Mouse (Mus musculus): ENCODE results near the gene Sipa1l3.

Gene Sipa1l3

DNA sequence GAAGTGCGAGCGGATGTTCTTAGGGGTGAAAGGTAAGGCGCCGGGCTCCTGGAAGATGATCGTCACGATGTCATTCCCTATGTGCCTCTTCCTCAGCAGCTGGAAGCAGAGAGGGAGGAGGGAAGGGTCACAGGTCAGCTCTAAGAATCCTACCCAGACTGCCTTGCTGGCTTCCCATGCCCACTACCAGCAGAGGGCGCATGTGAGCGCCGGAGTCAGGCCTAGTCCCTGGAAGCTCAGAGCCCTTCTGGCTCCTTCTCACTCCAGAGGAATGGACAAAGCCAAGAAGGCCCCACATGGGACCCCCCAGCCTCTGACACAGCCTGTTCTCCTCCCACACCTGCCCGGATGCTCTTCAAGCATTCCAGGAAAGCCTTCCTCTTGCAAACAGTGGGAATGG lies 135.2 kb downstream of the Sipa1l3 start:
- peak; percentile 92 for DNase-seq (ENCODE audit: low read depth, low spot score)

DNA sequence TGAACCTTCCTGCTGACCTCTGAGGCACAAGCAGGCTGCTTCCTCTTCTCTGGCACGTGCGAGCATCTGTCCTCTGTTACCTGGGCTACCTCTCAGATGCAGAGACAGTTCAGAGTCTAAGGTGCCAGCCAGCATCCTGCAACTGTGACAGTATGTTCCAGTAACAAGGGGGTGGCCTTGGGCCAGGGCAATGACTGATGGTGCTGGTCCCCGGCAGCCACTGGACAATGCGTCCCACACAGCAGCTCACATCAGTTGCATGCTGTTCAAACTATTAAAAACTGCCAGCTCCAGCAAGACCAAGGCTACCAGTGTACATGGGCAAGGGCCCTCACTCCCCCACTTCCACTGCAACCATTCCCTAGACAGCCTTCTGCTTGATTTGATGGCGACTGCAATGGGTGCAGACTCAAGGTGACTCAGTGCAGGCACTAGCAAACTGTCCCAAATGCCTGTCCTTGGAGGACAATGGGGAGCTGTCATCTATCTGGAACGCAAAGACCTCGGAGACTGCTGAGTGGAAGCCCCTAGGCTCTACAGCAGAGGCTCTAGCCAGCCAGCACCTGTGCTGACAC lies 136.9 kb downstream of the Sipa1l3 start:
- no peak for DNase-seq (ENCODE audit: low read depth, low spot score)

DNA sequence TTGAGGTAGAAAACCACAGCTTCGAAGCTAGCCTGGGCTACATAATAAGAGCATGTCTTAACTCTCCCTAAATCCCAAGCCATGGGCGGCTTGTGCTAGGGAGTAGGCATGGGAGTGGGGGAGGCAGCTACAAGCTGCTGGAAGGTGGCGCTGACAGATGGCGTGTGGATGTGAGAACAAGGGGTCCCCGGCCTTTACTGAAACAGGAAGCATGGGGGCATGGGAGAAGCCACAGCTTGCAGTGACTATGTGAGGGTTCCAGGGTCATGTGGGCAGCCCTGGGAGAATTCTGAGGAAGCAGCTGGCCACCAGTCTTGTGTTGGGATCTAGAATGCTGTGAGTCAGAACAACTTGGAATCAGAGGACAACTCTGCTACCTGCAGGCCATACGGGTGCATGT lies 144.4 kb downstream of the Sipa1l3 start:
- no peak for DNase-seq (ENCODE audit: low read depth, low spot score)

DNA sequence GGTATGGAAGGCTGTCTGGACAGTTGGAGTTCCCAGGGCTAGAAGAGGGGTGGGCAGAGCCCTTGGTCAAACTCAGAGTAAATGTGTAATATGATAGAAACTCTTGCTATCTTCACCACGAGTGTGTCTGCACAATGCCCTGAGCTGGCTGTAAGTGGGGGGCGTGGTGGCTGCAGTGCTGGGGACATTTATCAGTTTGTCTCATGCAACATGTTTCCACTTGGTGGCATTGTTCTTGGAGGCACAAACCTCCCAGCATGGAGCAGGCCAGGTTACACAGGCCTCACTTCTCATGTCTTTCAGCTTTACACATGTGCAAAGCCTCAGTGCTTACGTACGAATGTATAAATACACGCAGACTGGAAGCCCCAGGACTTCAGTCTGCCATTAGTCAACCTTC lies 146.3 kb downstream of the Sipa1l3 start:
- DNase-seq (ENCODE audit: low read depth, low spot score), result no peak

DNA sequence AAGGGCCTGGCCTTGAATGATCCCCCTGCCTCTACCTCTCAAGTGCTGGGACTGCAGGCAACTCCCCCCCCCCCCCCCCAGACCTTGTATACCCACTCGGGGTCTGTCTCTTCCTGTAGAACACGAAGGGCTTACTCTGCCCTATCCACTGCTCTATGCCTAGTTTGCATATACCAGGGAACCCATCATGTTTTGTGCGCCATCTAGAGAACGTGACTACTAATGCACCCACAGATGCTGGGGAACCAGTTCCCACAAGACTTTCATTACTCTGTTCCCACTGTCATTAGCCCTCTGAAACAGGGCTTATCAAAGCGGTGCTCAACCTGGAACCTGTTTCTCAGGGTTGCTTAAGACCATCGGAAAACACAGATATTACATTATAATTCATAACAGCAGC lies 148.4 kb downstream of the Sipa1l3 start:
- no peak for DNase-seq (ENCODE audit: low read depth, low spot score)

DNA sequence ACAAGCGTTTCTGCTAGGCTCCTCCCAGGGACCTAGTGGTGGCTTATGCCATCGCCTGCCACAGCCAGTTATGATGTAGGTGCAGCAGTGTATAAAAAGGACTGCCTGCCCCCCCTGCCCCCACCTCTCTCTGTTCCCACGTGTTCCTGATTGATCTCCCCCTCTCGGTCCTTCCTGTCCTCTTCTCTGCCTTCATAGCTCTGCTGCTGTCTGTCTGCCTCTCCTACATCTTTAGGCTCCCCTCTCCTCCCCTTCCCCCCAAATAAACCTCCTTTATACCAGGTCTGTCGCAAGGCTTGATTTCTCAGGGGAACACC lies 150.5 kb downstream of the Sipa1l3 start:
- no peak for DNase-seq (ENCODE audit: low read depth, low spot score)

DNA sequence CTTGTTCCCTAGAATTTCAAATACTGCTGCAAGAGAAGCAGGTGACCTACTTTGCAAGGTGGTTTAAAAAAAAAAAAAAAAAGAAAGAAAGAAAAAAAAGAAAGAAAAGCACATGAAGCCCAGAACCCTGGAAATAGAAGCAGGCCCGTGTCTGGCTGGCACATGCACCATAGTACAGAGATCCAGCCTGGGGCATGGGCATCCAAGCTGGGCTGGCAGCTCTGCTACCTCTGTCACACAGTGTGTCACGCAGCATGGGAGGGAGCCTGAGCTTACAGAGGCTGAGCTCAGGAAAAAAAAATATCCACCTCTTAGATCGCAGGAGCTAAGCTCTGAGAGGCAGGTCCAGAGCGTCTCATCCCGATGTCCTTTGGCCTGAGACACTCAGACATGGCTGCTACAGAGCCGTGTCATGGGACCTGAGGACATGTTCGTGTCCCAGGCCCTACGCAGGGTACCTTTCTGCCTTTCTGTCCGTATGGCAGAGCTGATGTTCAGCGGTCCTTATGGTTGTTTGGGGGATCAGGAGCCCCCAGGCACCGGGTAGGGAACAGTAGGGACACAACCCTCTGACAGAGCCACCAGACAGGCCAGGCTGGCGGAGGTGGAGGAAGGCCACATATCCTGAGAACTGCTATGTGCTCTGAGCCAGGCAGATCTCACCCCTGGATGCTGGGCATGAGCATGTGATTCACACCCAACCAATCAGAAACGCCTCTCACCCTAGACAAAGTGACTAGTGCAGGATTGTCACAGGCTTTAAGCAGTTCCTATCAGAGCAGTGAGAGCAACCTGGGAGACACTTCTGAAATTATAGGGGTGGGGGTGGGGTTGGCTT lies 151.1 kb downstream of the Sipa1l3 start:
- DNase-seq (ENCODE audit: low read depth, low spot score), result peak; percentile 23

DNA sequence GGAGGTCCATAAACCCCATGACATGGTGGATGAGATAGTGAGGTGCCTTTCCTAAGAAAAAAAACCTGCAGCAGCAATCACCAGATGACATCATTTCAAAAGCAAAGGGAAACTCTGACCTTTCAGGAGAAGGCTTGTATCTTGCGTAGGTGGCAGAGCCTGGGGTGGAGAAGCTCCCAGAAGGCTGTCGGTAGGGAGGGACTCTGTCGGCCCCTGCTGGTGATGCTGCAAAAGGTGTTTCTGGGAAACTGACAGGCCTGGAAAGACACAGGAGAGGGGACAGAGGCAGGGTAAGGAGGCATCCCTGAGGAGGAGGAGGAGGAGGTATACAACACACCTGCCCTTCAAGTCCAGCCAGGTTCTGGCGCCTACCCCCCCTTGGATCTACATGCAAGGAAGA lies 154.4 kb downstream of the Sipa1l3 start:
- DNase-seq (ENCODE audit: low read depth, low spot score), result peak; percentile 56

DNA sequence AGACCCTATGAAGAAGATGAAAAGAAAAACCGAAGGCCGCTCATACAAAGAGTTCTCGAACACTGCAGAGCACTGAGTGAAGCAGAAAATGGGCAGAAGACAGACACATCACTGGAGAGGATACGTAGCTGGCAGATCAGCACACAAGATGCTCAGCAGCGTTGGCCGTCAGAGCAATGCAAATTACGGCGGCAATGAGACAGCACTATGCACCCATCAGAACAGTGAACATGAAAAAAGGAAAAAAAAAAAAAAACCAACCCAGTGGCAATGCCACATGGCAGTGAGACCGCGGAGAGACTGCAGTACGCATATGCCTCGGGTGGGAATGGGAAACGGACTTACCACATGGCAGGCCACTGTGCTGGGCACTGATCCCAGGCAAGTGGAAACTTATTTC lies 156.9 kb downstream of the Sipa1l3 start:
- no peak for DNase-seq (ENCODE audit: low read depth, low spot score)

DNA sequence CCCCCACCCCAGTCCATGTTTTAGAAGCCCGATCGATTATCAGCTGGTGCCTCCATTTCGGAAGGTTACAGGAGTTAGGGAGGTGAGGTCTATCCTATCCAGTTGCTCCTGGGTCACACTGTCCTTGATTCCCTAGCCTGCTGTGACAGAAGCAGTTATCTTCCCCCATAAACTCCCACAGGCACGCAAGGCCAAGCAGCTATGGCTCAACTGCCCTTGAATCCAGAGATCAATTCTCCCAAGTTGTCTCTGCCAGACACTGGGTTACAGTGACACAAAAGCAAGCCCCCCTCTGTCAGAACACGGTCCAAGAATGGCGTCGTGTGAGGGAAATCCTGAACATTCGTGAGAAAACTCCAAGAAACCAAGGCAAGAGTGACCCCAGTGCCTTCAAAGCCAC lies 163.0 kb downstream of the Sipa1l3 start:
- DNase-seq (ENCODE audit: low read depth, low spot score), result no peak

DNA sequence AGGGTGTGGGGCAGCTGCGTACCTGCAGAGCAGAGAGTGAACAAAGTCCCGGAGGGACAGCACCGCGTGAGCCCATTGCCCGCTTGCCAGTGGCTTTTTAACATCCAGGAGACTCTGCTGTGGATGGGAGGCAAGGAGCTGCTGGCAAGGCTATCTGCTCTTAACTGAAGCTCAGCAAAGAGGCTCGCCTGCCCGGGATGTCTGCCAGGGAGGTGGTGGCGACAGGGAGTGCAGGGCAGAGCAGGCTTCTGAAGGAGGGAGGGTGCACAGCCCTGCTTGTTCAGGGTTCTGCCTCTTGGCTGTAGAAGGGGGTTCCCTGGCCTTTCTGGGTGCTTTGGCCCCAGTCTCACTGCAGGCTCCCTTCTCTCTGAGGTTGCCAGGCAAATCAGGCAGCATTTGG lies 164.3 kb downstream of the Sipa1l3 start:
- no peak for DNase-seq (ENCODE audit: low read depth, low spot score)

DNA sequence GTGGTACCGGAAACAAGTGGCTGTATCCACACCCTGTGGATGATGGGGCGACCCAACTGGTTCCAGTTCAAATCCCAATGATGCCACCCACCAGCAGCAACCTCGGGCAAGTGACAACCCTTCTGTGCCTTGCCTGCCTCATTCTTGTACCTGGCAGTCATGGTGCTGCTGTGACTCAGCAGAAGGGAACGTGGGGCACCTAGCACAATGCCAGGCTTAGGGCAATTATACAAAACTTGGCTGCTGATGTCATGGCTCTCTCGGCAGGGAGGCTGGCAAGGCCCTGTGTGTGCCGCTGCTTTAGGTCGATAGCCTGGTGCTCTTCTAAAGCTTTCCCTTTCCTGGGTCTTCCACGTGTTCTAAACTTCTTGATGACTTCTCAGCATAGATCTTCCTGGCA lies 166.2 kb downstream of the Sipa1l3 start:
- no peak for DNase-seq (ENCODE audit: low read depth, low spot score)

DNA sequence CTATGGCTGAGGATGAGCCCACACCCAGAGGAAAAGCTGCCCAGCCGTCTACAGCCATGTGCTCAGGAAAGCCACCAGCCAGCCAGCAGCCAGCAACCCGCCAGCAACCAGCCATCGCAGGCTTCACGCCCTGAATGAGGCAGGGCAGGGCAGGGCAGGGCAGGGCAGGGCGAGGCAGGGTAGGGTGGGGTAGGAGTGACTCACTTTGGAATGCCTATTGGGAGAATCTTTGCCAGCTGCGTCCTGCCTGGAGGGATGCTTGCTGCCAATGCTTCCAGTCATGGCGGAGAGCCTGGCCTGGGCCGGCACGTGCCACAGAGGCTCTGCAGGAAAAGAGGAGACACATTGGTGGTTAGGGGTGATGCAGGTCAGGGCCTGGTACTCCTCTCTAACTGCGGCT lies 168.0 kb downstream of the Sipa1l3 start:
- no peak for DNase-seq (ENCODE audit: low read depth, low spot score)

DNA sequence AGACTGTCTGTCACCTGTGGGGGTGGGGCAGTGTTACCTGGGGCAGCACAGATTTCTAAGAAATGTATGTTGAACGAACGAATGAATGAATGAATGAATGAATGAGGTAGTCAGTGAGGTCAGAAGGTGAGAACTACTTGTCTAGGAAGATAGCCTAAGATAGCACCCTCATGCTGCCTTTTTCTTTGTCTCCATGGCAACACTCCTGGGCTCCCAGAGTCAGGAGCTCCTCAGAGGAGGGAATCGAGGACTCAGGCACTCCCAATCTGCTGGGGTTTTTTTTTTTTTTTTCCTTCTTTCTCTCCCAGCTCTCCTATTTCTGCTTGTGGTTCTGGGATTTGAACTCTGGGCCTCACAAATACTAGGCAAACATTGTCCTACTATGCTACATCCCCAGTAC lies 172.2 kb downstream of the Sipa1l3 start:
- DNase-seq (ENCODE audit: low read depth, low spot score), result no peak

DNA sequence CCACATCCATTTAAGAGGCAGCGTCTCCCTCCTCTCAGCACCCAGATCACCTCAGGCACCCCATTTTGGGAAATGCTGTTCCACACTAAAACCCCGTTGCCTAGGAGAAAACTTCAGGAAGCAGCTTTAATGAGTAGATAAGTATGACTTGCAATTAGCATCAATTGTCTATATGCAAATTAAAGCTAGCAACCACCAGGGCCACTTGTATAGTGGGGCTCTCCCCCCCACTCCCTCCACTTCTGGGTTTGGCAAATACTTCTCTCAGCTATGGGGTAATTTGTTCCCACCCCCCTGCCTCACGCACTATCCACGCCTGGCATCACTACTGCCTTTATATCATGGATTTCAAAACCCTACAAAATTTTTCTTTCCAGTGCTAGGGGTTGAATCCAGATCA lies 172.9 kb downstream of the Sipa1l3 start:
- no peak for DNase-seq (ENCODE audit: low read depth, low spot score)

DNA sequence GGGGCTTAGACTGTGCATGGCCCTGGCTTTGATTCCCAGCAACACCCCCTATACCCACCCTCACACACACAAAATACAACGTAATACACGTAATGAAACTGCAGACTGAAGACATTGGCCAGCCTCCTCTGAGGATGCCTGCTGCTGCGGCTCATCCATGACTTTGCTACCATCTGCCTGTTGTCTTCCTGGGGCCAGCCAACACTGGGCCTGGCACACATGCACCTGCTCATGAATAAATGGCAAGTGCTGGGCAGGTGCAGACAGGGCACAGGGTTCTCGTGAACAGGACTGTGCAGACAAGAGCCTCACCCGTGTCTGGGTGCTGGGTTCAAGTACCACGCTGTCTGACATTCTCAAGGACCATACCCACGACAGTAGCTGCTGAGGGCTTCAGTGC lies 174.7 kb downstream of the Sipa1l3 start:
- no peak for DNase-seq (ENCODE audit: low read depth, low spot score)

DNA sequence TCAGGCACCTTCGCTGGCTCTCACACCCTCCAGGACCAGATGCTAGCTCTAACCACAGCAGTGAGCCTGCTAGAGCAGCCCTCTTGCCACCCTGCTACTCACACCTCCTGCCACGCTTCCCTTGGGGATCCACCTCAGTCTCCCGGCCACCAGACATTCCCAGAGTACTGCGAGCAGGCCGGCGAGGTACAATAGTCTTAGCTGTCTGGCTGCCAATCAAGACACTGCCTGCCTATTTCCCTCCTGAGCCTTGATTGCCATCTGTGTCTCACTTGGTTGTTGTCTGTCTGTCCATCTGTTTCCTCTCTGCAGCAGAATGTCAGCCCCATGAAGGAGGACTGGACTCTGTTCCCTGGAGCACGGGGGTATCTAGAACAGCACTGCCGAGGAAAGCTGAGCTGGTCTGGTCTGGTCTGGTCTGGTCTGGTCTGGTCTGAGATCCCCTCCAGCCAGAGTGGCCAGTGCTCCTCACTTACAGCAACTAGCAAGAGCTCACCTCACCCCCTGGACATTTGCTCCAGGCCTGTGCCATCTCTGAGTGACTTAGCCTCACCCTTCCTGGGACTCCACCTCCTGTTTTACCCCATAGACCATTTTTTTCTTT lies 175.8 kb downstream of the Sipa1l3 start:
- no peak for DNase-seq (ENCODE audit: low read depth, low spot score)

DNA sequence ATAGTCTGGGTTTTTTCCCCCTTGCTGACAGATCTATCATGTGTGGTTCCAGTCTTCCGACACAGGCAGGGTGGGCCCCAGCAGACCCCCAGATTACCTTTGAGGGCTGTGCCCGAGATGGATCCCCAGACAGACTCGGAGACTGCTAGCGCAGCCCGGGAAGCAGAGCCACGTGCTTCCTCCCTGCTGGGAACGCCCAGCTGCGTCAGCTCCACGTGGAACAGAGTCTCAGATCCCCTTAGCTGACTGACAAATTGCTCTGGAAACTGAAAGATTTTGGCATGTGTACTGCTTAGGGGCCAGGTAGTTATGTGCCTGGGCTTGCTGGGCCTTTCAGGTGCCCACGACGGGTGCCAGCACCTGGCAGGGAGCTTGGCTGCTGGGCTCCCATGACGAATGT lies 176.7 kb downstream of the Sipa1l3 start:
- DNase-seq (ENCODE audit: low read depth, low spot score), result no peak

DNA sequence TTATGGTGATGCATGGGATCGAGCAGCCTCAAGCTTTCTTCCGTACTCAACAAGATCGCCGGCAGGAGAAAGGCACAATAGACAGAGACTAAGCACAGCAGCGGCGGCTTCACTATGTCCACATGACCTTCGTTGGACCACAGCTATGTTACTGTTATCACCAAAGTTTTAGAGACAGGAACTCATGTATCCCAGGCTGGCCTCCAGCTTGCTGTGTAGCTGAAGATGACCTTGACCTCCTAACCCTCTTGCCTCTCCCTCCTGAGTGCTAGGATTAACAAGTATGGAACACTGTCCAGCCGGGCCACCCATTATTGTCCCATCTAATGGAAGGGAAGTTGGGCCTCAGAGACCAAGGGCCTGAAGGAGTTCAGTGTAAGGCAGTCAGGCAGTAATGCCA lies 177.6 kb downstream of the Sipa1l3 start:
- DNase-seq (ENCODE audit: low read depth, low spot score), result no peak

DNA sequence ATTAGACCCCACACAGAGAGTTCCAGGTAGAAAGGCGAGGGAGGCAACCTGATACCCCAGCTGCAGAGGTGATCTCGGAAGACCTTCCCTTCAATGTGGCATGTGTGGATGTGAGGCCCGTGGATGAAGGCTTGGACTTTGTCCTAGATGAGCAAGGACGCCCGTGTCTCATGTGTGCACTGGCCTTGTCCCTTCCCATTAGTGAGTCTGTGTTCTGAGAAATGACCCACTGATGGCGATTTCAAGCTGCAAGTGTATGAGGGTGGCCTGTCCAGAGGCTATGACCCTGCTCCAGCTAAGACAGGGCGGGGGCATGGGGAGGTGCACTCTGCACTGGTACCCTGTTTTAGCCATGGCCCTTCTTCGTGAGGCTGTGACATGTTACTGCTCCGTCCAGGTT lies 178.2 kb downstream of the Sipa1l3 start:
- DNase-seq (ENCODE audit: low read depth, low spot score), result no peak

DNA sequence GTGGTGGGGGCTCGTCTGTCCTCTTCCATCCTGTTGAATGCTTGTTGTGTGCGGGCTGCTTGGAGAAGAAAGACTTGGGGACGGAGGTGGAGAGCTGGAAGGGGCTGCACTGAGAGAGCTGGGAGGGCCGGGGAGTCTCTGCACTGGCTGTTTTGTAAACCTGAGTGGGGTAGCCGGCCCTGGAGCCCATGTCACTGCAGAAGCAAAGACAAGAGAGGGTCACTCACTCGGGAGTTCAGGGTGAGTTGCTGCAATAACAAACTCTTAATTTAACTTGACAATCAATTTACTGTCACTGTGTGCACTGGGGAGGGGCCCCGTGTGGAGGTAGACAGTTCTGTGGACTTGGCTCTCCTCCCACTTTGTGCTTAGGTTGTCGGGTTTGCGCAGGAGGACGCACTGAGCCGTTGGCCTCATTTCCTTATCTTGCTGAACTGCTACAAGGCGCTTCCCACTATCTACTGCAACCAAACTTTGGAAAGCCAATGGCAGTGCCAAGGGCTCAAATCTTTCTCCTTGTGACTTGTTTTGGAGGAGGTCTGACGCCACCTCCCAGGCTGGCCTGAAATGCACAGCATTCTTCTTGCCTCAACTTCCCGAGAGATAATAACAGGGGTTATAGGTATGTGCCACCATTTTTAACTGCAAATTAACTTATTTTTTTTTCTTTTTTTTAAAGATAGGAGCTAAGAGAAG lies 179.3 kb downstream of the Sipa1l3 start:
- DNase-seq (ENCODE audit: low read depth, low spot score), result no peak

DNA sequence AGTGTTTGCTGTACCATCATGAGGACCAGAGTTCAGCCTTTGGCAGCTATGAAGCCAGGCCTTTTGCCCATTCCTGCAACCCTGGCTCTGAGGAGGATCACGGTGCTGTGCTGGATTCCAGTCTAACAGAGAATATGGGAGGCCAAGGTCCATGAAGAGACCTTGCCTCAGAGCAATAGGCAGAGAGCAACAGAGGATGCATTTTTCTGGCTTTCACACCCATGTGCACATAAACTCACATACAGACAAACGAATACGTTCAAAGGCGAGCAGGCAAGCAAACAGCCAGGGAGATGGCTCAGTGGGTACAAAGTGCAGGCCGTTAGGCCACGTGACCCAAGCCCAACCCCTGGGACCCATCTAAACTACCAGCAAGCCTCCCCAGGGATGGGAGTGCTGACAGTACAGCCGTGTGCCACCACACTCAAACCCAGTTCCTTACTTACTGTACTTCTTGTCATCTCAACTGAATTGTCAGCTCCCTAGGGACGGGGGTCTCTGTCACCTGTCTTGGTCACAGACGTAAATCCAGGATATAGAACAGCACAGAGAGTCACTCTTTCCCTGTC lies 180.0 kb downstream of the Sipa1l3 start:
- no peak for DNase-seq (ENCODE audit: low read depth, low spot score)
